Mouse (Mus musculus) neural tube, embryonic 15.5 days (tissue): Measurements from ENCODE around the gene Tent4b. TPM values are rescaled to one million over a fixed set of nuclear protein-coding genes. Genes with fewer than 3 reads are reported as not detected.
A peak's percentile ranks its signal among the peaks of the same experiment; 100 is the strongest.

Experiments
- ATAC-seq: fragments of 200-750 bp; cut with Nextera tagmentation; 2 replicates; pipeline ENCODE4 v1.8.0; 2017; ENCODE audit warnings: mild to moderate bottlenecking, moderate TSS enrichment, moderate library complexity; ENCODE audit not compliant: low FRiP score
- H3K27ac ChIP-seq: fragments of 300-500 bp; sonication (generic); replicated peaks from 2 replicates; pipeline ENCODE4 v1.5.1; 2015; ENCODE audit warnings: mild to moderate bottlenecking, inconsistent platforms
- H3K27me3 ChIP-seq: fragments of 300-500 bp; sonication (generic); replicated peaks from 2 replicates; pipeline ENCODE4 v1.6.1; 2015; ENCODE audit warnings: inconsistent platforms
- H3K36me3 ChIP-seq: fragments of 300-500 bp; sonication (generic); 2 replicates; pipeline ENCODE4 v1.6.1; 2015; ENCODE audit warnings: inconsistent platforms
- H3K4me1 ChIP-seq: fragments of 300-500 bp; sonication (generic); 2 replicates; pipeline ENCODE4 v1.6.1; 2015; ENCODE audit warnings: inconsistent platforms
- H3K4me2 ChIP-seq: fragments of 300-500 bp; sonication (generic); 2 replicates; pipeline ENCODE4 v1.6.1; 2015; ENCODE audit warnings: inconsistent platforms, mild to moderate bottlenecking, moderate library complexity
- H3K4me3 ChIP-seq: fragments of 300-500 bp; sonication (generic); replicated peaks from 2 replicates; pipeline ENCODE4 v1.5.1; 2015; ENCODE audit warnings: mild to moderate bottlenecking, inconsistent platforms
- H3K9ac ChIP-seq: fragments of 300-500 bp; sonication (generic); replicated peaks from 2 replicates; pipeline ENCODE4 v1.6.1; 2015; ENCODE audit warnings: mild to moderate bottlenecking, inconsistent platforms
- H3K9me3 ChIP-seq: fragments of 300-500 bp; sonication (generic); replicated peaks from 2 replicates; pipeline ENCODE4 v1.6.1; 2016; ENCODE audit warnings: inconsistent platforms
- WGBS: fragments of 180-500 bp; shearing (Covaris S2); methylation state at CpG from one replicate; pipeline ENCODE4 v1.1.7; 2015; ENCODE audit warnings: mixed read lengths; 5-methylcytosine and 5-hydroxymethylcytosine counted together
- polyA plus RNA-seq: library from polyadenylated mRNA; unstranded; fragments of >200 nt; fragmentation: Nextera tagmentation; extraction: Ambion mirVana; gene quantifications from 2 replicates; pipeline ENCODE4 v1.2.1, GENCODE M21; 2015

Gene Tent4b
- polyA plus RNA-seq, 1 experiment from 2014 or later, result 9.7 TPM

GRCm38 (mm10) chr8:88228800-88229199, 29.8 kb downstream of the Tent4b start:
- no peak for ATAC-seq
- no peaks in the 10 kb centered on the region for H3K36me3 ChIP-seq
- no CpG with 5 or more reads among the region's 1 CpGs for WGBS
- H3K9ac ChIP-seq, result no peak overlapping the region
- no peak overlapping the region for H3K27ac ChIP-seq
- H3K9me3 ChIP-seq, result no peaks in the 10 kb centered on the region
- H3K4me3 ChIP-seq, result no peak overlapping the region
- no peaks in the 10 kb centered on the region for H3K27me3 ChIP-seq
- no peak overlapping the region for H3K4me2 ChIP-seq
- peaks cover 30% of the 10 kb centered on the region for H3K4me1 ChIP-seq

- Histone ChIP-seq H3K4me2 (no peak overlapping the region), H3K9ac (no peak overlapping the region), H3K9me3 (no peaks in the 10 kb centered on the region), H3K36me3 (no peaks in the 10 kb centered on the region), H3K4me3 (no peak overlapping the region), H3K27ac (no peak overlapping the region), H3K27me3 (no peaks in the 10 kb centered on the region), H3K4me1 (peaks cover 20% of the 10 kb centered on the region)
- ATAC-seq, result no peak
- 66% methylated on average over 2 of the region's 2 CpGs for WGBS
These were observed 37.7 kb downstream of the Tent4b start for GRCm38 (mm10) chr8:88236666-88237065.

DNA sequence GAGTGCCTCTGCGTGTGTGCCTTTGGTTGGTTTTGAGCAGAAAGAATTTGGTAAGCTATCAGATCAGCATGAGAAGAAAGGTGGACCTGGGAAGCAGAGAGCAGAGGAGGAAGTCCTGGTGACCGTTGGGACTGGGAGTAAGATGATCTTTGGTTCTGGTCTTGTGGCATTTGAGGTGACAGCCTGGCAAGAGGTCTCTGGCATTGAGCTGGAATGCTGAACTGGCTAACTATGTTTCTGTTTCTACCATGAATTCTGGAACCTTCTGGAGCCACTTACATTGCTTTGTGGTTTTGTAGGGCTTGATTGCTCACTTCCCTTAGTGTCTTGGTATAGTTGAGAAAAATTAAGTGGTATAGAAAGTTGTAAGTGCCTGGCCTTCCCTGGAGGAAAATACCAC, 38.6 kb downstream of the Tent4b start:
- ATAC-seq, result no peak
- no peaks in the 10 kb centered on the region for H3K36me3 ChIP-seq
- no peak overlapping the region for H3K4me2 ChIP-seq
- no peak overlapping the region for H3K4me3 ChIP-seq
- no peak overlapping the region for H3K9ac ChIP-seq
- peaks cover 22% of the 10 kb centered on the region for H3K4me1 ChIP-seq
- 88% methylated on average over 2 of the region's 2 CpGs for WGBS
- no peaks in the 10 kb centered on the region for H3K9me3 ChIP-seq
- no peaks in the 10 kb centered on the region for H3K27me3 ChIP-seq
- no peak overlapping the region for H3K27ac ChIP-seq

DNA sequence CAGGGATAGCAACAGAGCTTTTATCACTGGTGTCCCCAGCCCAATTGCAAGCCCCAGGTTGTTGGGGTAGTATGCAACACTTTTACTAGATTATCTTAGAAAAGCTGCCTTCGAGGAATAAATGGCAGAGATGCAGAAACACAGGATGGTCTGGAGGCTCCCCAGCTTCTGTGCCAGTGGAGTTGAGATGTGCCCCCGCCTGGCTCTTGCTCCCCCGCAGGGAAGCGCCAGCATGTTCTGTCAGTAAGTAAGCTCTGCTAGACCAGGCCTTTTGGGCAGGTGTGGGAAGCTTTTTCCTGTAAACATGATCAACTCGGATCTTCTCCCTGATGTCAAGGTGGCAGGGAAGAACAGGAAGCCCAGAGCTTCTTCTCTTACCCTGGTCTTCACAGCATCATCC, 40.3 kb downstream of the Tent4b start:
- Histone ChIP-seq H3K4me1 (peaks cover 23% of the 10 kb centered on the region), H3K36me3 (peaks cover 3% of the 10 kb centered on the region), H3K27me3 (no peaks in the 10 kb centered on the region), H3K4me3 (no peak overlapping the region), H3K27ac (no peak overlapping the region), H3K4me2 (no peak overlapping the region), H3K9ac (no peak overlapping the region), H3K9me3 (no peaks in the 10 kb centered on the region)
- no peak for ATAC-seq
- WGBS, result 95% methylated on average over 5 of the region's 5 CpGs

GRCm38 (mm10) chr8:88241871-88242270, 42.9 kb downstream of the Tent4b start:
- Histone ChIP-seq H3K27ac (no peak overlapping the region), H3K4me3 (no peak overlapping the region), H3K9ac (no peak overlapping the region), H3K9me3 (no peaks in the 10 kb centered on the region), H3K27me3 (no peaks in the 10 kb centered on the region), H3K4me1 (peaks cover 14% of the 10 kb centered on the region; the same call in 1 of the 2 replicates), H3K4me2 (no peak overlapping the region), H3K36me3 (peaks cover 12% of the 10 kb centered on the region)
- no peak for ATAC-seq
- 90% methylated on average over 4 of the region's 4 CpGs for WGBS

GRCm38 (mm10) chr8:88244298-88244697, 45.3 kb downstream of the Tent4b start:
- no peak overlapping the region for H3K4me2 ChIP-seq
- H3K4me3 ChIP-seq, result no peak overlapping the region
- 84% methylated on average over 4 of the region's 4 CpGs for WGBS
- no peaks in the 10 kb centered on the region for H3K9me3 ChIP-seq
- H3K4me1 ChIP-seq, result 0 out of 2 replicates have a peak, but pooled peaks cover 3% of the 10 kb centered on the region
- no peak overlapping the region for H3K9ac ChIP-seq
- no peaks in the 10 kb centered on the region for H3K27me3 ChIP-seq
- H3K36me3 ChIP-seq, result peaks cover 25% of the 10 kb centered on the region
- no peak overlapping the region for H3K27ac ChIP-seq
- 0 out of 2 replicates have a peak, but pooled peaks have one; percentile 78 for ATAC-seq

GRCm38 (mm10) chr8:88252791-88253190, 53.8 kb downstream of the Tent4b start:
- Histone ChIP-seq H3K9me3 (no peaks in the 10 kb centered on the region), H3K4me3 (no peak overlapping the region), H3K4me2 (no peak overlapping the region), H3K27ac (no peak overlapping the region), H3K36me3 (peaks cover 52% of the 10 kb centered on the region), H3K9ac (no peak overlapping the region), H3K4me1 (no peaks in the 10 kb centered on the region), H3K27me3 (no peaks in the 10 kb centered on the region)
- WGBS, result 84% methylated on average over 3 of the region's 3 CpGs
- no peak for ATAC-seq

DNA sequence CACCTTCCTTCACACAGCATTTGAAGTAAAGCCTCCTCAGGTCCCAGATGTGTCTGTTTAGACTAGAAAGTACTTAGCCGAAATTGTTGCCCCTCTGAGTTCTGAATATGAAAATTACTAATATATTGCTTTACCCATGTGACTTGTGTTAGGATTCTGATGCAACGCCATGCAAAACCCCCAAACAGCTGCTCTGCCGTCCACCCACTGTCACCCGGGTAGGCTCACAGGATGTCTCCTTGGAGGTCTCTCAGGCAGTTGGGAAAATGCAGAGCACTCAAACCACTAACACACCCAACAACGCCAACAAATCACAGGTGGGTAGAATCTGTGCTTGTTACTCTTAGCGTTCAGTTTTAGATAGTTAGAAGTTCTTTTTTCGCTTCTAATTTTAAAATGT, 55.9 kb downstream of the Tent4b start:
- H3K36me3 ChIP-seq, result peaks cover 43% of the 10 kb centered on the region
- H3K4me1 ChIP-seq, result no peaks in the 10 kb centered on the region
- no peak for ATAC-seq
- 87% methylated on average over 7 of the region's 7 CpGs for WGBS
- H3K4me2 ChIP-seq, result no peak overlapping the region
- H3K27ac ChIP-seq, result no peak overlapping the region
- H3K9me3 ChIP-seq, result no peaks in the 10 kb centered on the region
- H3K4me3 ChIP-seq, result no peak overlapping the region
- H3K27me3 ChIP-seq, result no peaks in the 10 kb centered on the region
- H3K9ac ChIP-seq, result no peak overlapping the region

DNA sequence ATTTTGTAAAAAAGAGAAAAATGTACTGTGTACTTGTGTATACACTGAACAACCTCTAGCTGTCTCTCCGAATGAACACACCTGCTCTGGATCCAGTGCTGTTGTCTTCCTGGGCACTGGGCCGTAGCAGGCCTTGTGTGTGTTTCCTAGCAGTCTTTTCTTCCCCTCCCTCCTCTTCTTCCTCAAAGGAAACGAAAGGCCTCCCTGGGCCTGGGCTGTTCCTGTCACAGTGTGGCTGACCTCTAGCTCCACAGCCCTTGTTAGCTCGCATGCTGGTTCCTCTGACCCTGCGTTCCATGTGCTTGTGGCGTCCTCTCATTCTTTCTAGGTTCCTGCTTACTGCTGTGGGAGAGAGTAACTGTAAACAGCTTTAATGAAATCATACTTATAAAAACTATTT, 59.0 kb downstream of the Tent4b start:
- Histone ChIP-seq H3K27me3 (no peaks in the 10 kb centered on the region), H3K4me2 (no peak overlapping the region), H3K36me3 (peaks cover 24% of the 10 kb centered on the region), H3K9ac (no peak overlapping the region), H3K4me3 (no peak overlapping the region), H3K9me3 (no peaks in the 10 kb centered on the region), H3K27ac (no peak overlapping the region), H3K4me1 (no peaks in the 10 kb centered on the region)
- 69% methylated on average over 6 of the region's 6 CpGs for WGBS
- ATAC-seq, result no peak

GRCm38 (mm10) chr8:88258544-88258943, 59.5 kb downstream of the Tent4b start:
- Histone ChIP-seq H3K4me3 (no peak overlapping the region), H3K9ac (no peak overlapping the region), H3K4me2 (no peak overlapping the region), H3K4me1 (no peaks in the 10 kb centered on the region), H3K36me3 (peaks cover 24% of the 10 kb centered on the region), H3K27me3 (no peaks in the 10 kb centered on the region), H3K27ac (no peak overlapping the region), H3K9me3 (no peaks in the 10 kb centered on the region)
- 84% methylated on average over 11 of the region's 11 CpGs for WGBS
- no peak for ATAC-seq

DNA sequence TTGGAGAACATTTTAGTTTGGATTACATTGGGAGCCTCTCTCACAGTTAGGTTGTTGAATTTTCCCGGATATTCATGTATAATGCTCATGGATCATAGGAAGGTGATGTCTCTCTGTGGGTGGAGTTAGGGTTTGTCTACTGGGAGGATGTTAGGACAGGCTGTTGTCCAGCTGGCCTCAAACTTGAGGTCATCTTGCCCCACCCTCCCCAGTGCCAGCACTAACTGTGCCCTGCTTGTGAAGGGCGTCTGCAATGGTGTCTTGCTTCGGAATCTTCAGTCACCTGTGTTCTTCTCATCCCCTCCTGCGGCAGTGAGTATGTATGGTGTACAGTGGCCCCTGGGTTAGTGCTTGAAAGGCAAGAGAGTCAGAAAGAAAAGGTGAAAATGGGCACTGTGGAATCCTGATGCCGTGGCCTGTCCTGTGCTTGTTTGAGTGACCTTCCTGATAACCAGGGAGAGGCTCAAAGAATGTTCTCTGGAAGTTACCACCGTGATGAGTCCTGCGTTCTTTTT, 61.5 kb downstream of the Tent4b start:
- ATAC-seq, result no peak
- no peak overlapping the region for H3K4me2 ChIP-seq
- H3K36me3 ChIP-seq, result peaks cover 15% of the 10 kb centered on the region
- 98% methylated on average over 7 of the region's 7 CpGs for WGBS
- no peak overlapping the region for H3K4me3 ChIP-seq
- H3K4me1 ChIP-seq, result no peaks in the 10 kb centered on the region
- H3K27me3 ChIP-seq, result no peaks in the 10 kb centered on the region
- no peak overlapping the region for H3K9ac ChIP-seq
- H3K27ac ChIP-seq, result no peak overlapping the region
- no peaks in the 10 kb centered on the region for H3K9me3 ChIP-seq

GRCm38 (mm10) chr8:88262831-88263635, 64.0 kb downstream of the Tent4b start:
- H3K9ac ChIP-seq, result no peak overlapping the region
- H3K4me3 ChIP-seq, result no peak overlapping the region
- no peaks in the 10 kb centered on the region for H3K9me3 ChIP-seq
- no peak overlapping the region for H3K4me2 ChIP-seq
- H3K27ac ChIP-seq, result no peak overlapping the region
- peaks cover 1% of the 10 kb centered on the region for H3K36me3 ChIP-seq
- H3K4me1 ChIP-seq, result no peaks in the 10 kb centered on the region
- H3K27me3 ChIP-seq, result no peaks in the 10 kb centered on the region
- 45% methylated on average over 14 of the region's 14 CpGs for WGBS
- ATAC-seq, result no peak
